Mouse (Mus musculus) heart, postnatal 10 days (tissue): ENCODE results near the gene Plod2. TPM values are rescaled to one million over a fixed set of nuclear protein-coding genes. Genes with fewer than 3 reads are reported as not detected.

Source experiments
- DNase-seq, 2 experiments: peaks; one replicate each; pipeline ENCODE4 v3.0.0; 2021
- intact Hi-C: fragments of 180-260 bp; cut with DNase I; formaldehyde crosslinking; loops from one replicate; pipeline ENCODE4 v1.15.1; 2025
- total RNA-seq, 2 experiments: library from RNA; stranded (reverse); gene quantifications; 2 replicates each; pipeline ENCODE4 v1.2.3; 2021

Plod2 gene
- 10 to 100 TPM; 22.8 to 23.9 TPM for total RNA-seq

- DNase-seq: peak; percentile 82 to 83
- intact Hi-C loops: loop anchor here (5.0 kb wide), 1 partner anchor 35 kb away; no protein-coding TSS in a partner anchor
Measured at GRCm38 (mm10) chr9:92541977-92542561, at the start of gene Plod2. Gene Plod2 (plus strand): TSS chr9:92542223.

DNA sequence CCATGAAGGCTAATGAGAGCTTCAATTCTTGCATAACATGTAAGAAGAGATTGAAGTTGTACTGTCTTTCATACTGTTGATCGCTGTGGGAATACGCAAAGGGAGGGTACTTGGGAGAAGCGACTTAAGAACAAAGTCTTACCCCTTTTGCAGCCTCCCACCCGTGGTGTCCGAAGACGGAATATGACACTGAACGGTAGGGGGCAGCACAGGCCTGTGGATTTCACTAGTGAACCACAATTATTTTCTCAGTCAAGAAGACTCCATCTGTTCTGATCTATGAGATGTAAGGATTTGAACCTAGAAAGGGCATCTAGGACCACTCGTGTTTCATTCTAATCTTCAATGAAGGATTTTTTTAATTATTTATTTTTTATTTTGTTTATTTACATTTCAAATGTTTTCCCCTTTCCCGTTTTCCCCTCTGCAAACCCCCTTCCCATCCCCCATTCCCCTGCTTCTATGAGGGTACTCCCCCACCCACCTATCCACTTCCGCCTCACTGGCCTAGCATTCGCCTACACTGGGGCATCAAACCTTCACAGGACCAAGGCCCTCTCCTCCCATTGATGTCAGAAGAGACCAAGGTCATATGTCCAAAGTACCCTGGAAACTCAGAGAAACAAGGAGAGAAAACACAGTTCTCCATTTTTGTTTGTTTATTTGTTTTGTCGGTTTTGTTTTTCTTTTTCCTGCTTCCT, 42.2 kb upstream of the Plod2 start:
- intact Hi-C loops: loop anchor here (1.0 to 5.0 kb wide), 5 partner anchors 37 to 379 kb away; no protein-coding TSS in a partner anchor
- DNase-seq: peak; percentile 88 to 94

DNA sequence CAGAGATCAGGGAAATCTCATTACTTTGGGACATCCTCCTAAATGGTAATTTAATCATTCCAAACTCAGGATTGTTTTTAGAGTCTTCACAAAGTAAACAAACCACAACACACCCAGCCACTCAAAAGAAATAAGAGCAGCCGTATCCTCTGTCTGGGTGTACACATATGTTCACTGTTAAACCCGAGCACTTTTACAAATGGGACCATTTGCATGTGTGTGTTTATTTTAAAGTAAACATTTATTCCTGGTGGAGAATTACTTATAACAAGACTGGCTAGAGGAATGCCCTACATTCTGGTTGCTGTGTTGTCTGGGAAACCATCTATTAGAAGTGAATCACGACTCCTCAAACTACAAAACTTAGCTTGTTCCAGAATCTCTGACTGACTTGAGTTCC, 37.8 kb upstream of the Plod2 start:
- DNase-seq: no peak
- intact Hi-C loops: loop anchor here (5.0 kb wide), 1 partner anchor 33 kb away; no protein-coding TSS in a partner anchor

GRCm38 (mm10) chr9:92504889-92505288, 37.1 kb upstream of the Plod2 start:
- intact Hi-C loops: loop anchor here (5.0 kb wide), 1 partner anchor 32 kb away; no protein-coding TSS in a partner anchor
- DNase-seq: no peak

DNA sequence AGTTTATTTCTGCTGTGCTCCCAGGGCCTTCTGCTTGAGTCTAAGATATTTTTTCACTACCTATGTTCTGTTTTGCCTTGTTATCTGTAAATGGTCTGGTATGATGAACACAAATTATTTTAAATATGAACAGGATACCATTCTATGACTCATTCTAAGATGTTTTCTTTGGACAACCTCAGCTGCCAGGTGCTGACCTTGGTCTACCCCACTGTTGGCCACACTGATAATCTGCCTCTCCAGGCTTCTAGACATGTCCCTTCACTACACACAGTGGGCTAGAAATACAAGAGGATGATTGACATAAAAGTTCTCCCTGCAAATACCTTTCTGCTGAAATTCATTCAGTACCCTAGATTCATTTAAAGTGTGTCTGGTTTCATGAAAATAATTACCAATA, 30.3 kb upstream of the Plod2 start:
- DNase-seq: no peak
- intact Hi-C loops: no loop called here

GRCm38 (mm10) chr9:92517036-92517435, 25.0 kb upstream of the Plod2 start:
- no peak for DNase-seq
- intact Hi-C loops: no loop called here

DNA sequence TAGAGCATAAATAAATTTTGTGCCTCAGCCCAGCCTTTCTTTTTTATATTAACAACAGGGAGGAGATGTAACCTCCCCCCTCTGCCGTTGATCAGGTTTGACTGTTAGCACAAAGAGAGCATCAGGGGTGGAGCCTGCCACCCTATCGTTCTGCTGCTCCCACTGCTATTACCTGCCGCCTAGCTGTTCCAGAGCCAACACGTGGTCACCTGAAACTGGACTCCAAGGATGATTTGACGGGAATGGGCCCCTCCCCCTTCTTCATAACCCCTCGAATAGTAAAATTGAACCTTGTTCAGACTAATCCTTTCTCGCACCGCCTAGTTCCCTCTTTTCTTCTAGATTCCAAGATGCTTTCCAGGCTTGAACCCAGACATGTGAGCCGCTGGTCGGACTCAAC, 21.3 kb upstream of the Plod2 start:
- no peak for DNase-seq
- intact Hi-C loops: no loop called here

- DNase-seq: no peak
- intact Hi-C loops: no loop called here
Measured at GRCm38 (mm10) chr9:92524506-92524905, 17.5 kb upstream of the Plod2 start.

DNA sequence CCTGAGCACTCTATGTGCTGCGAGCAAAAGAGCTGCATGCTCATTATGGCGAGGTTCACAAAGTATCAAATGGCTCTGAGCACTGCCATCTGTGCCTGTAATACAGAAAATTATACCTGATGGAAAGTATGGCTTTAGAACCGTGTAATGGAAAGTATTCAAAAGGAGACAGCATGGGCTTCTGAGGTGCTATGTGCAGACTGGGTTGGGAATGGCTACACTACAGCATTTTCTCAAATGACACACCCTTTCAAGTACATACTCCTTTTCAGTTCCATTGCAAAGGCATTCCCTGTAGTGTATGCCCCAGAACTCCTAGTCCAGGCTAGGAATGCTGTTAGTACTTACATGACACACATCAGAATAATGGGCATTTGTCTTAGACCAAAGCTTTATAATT, 12.0 kb upstream of the Plod2 start:
- intact Hi-C loops: no loop called here
- DNase-seq: no peak

DNA sequence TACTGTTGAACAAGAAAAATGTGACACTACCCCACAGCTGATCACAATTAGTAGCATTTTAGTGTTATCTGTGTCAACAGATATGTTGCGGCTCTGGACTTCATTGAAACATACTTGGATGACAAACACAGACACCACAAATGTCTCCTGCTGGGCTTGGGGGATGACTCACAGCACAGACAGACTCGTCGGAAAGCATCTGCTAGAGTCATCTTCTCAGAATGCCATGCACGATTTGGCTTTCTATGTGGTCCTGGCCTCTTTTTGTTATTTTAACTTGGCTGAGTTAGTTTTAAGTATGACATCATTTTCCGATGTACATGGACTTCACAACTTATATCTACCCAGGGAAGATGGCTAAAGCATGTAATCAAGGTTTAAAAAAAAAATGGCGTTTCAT, 4.3 kb upstream of the Plod2 start:
- no peak for DNase-seq
- intact Hi-C loops: loop anchor here (5.0 kb wide), 1 partner anchor 35 kb away; no protein-coding TSS in a partner anchor

- intact Hi-C loops: loop anchor here (5.0 kb wide), 1 partner anchor 36 kb away; no protein-coding TSS in a partner anchor
- DNase-seq: no peak
Measured at GRCm38 (mm10) chr9:92538216-92538615, 3.8 kb upstream of the Plod2 start.

DNA sequence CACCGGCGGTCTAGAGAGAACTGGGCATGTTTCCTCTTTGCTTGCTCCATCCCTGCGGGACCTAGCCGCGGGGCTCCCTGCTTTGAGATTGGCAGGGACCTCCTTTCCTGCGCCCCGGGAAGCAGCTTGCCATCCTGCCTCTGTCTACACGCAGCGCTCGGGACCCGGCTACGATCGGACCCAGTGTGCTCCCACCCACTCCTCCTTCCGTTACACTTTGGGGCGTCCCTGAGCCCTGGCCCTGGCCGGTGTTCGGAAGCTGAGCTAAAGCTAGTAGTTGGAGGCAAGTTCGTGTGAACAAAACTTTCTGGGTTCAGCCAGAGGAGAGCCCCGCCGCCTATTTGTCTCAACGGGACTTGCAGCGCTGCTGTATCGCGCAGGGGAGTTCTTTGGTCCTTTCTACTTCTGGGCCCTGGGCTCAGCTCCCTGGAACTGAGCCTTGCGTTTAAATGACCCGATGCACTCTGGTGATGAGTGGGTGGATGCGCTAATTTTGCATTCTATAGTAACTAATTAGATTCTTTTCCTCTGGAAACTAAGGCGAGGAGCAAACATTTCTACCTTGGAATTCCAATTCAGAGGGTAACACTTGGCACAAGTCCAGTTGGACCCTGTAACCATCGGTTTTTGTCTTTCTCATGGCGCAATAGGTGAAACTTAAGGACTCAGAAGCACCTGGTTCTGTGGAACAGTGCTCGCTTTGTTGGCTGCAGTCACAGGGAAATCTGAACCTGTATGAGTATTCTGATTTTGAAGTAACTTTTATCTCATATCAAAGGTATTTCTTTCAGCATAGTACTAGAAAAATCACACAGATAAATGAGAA, 781 bp downstream of the Plod2 start:
- intact Hi-C loops: loop anchor here (5.0 kb wide), 1 partner anchor 34 kb away; no protein-coding TSS in a partner anchor
- peak; percentile 60 to 68 for DNase-seq

DNA sequence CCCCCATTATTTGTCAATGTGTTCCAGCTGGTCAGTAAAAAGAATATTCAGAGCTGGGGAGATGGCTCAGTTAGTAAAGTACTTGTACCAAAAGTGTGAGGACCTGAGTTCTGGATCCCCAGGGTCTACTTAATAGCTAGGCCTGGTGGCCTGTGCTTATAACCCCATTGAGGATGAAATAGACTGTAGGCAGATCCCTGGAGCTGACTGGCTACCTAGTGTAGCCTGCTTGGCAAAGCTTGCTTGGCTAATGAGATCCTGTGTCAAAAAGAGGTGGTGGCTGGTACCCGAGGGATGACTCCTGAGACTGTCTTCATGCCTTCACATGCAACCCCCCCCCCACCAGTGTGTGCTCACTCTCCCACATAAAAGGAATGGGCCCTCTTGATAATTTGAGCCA, 2.1 kb downstream of the Plod2 start:
- intact Hi-C loops: loop anchor here (2.0 to 5.0 kb wide), 2 partner anchors 33 to 67 kb away; no protein-coding TSS in a partner anchor
- DNase-seq: no peak

DNA sequence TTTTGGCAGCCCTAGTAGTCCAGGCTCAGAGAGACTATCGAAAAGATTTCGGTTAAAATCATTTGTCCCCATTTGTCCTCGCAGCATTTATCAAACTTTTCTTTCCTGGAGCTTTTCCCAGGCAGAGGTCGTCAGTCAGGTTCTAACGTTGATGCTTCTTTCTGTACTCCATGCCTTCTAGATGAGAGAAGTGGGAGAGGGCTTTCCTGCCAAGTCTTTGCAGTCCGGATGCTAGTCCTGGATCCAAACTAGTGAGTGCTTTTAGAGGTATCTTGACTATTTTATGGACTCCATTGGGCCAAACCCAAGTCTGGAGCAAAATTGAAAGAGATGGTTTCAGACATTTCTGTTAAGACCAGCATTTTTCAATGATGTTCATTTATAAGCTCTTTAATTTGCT, 3.0 kb downstream of the Plod2 start:
- peak in 1 of 2 experiments; percentile 34 for DNase-seq
- intact Hi-C loops: loop anchor here (2.0 kb wide), 1 partner anchor 66 kb away; no protein-coding TSS in a partner anchor

DNA sequence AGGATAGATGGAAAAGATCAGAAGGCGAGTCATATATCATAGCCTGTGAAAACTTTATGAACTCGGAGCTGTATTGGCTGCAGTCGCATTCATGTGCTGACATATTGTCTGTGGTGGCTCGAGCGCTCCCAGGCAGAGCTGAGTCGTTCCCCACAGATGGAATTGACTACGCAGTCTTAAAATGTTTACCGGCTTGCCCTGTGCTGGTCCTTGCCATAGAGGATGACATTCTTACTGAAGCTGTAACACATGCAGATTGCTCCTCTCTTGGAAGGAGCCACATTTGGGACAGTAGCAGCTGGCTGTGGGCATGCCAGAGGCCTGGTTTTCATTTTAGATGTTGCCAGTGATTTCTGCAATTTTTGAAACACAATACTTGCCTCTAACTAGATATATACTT, 4.4 kb downstream of the Plod2 start:
- intact Hi-C loops: no loop called here
- no peak for DNase-seq

DNA sequence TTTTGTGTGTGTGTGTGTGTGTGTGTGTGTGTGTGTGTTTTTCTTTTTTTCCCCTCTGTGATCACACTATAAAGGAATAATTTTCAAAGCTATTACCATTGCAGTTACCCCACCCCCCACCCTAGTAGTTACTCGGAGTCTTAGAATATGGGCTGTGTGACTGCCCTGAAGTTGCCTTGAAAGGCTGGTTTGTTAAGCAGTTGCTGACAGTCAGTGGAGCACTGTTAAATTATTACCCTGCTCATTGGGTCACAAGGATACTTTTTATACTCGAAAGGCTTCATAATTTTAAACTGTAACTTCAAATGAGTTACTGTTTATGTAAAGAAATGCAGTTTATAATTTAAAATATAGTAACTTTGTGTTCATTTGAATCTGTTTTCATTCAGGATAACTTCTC, 5.1 kb downstream of the Plod2 start:
- intact Hi-C loops: no loop called here

DNA sequence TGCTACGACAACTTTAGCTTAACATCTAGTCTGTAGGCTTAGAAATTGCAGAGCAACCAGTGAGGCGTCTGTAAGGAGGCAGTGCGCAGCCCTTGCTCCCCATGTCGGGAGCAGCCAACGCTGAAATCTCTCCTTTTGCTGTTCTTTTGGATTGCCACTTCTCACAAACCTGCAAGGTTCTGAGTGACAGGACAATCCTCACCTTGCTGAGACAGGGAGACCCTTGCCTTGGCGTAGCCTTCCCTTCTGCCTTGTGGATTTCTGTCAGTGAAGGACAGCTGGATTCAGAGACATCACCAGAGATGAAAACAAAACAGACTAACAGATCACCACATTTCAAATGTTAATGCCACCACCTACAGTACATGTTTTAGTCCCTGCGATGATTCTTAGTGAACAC, 5.8 kb downstream of the Plod2 start:
- DNase-seq: no peak
- intact Hi-C loops: loop anchor here (2.0 kb wide), 1 partner anchor 15 kb away; no protein-coding TSS in a partner anchor

More for the DNA sequence above, 5.1 kb downstream of the Plod2 start:
- DNase-seq: no peak

GRCm38 (mm10) chr9:92548603-92549002, 6.6 kb downstream of the Plod2 start:
- intact Hi-C loops: loop anchor here (2.0 kb wide), 1 partner anchor 14 kb away; no protein-coding TSS in a partner anchor
- DNase-seq: peak in 1 of 2 experiments; percentile 28

- intact Hi-C loops: loop anchor here (2.0 kb wide), 1 partner anchor 13 kb away; no protein-coding TSS in a partner anchor
- peak; percentile 61 to 67 for DNase-seq
Measured at GRCm38 (mm10) chr9:92549811-92550490, 7.9 kb downstream of the Plod2 start.

- DNase-seq: no peak
- intact Hi-C loops: no loop called here
Measured at GRCm38 (mm10) chr9:92550981-92551380, 9.0 kb downstream of the Plod2 start.
